Mouse (Mus musculus) activated CD4-positive, CD25-positive, alpha-beta regulatory T cell (primary cell): ENCODE measurements around the gene Mdm1. TPM values are rescaled to one million over a fixed set of nuclear protein-coding genes. Genes with fewer than 3 reads are reported as not detected.

Experiments
- polyA plus RNA-seq, 2 experiments: library from polyadenylated mRNA; unstranded; fragments of 100-300 nt; shearing (Covaris generic); gene quantifications; one replicate each; pipeline ENCODE4 v1.2.1; 2017

The Mdm1 gene
- polyA plus RNA-seq: 10 to 100 TPM in 1 of 2 experiments, 1 to 10 TPM in 1; 7.0 to 11.2 TPM

GRCm38 (mm10) chr10:118141018-118141883, at the start of gene Mdm1:
Mdm1 (plus strand) TSS chr10:118141811.

GRCm38 (mm10) chr10:118204642-118205041, 63.0 kb downstream of the Mdm1 start, which contains the start of gene Il22:
Il22 (plus strand) TSS chr10:118204942.

Other genes with a start within 250 kb of the Mdm1 start
- not detected for gene Il22, start 63.1 kb downstream of the Mdm1 start, polyA plus RNA-seq
- gene Gm32717, start 99.0 kb downstream of the Mdm1 start, polyA plus RNA-seq: under 1 TPM in 1 of 2 experiments, not detected in 1; 0.11 TPM
- under 1 TPM in 1 of 2 experiments, not detected in 1; 0.11 TPM for gene Gm32802, start 116.9 kb downstream of the Mdm1 start, polyA plus RNA-seq
- gene Iltifb, start 153.2 kb downstream of the Mdm1 start, polyA plus RNA-seq: 1 to 10 TPM in 1 of 2 experiments, not detected in 1; 1.1 TPM
- not detected for gene Gm9040, start 185.2 kb downstream of the Mdm1 start, polyA plus RNA-seq
- gene Gm9044, start 190.6 kb downstream of the Mdm1 start, polyA plus RNA-seq: not detected
- gene Gm9045, start 196.0 kb downstream of the Mdm1 start, polyA plus RNA-seq: under 1 TPM in 1 of 2 experiments, not detected in 1; 0.22 TPM
- gene Gm9046, start 201.4 kb downstream of the Mdm1 start, polyA plus RNA-seq: not detected
- gene Gm9048, start 206.9 kb downstream of the Mdm1 start, polyA plus RNA-seq: under 1 TPM in 1 of 2 experiments, not detected in 1; 0.69 TPM
- gene Gm9049, start 212.3 kb downstream of the Mdm1 start, polyA plus RNA-seq: under 1 TPM in 1 of 2 experiments, not detected in 1; 0.22 TPM